Mouse (Mus musculus) cerebellum, postnatal 10 days (tissue): ENCODE results near the gene Mdh1b.

Experiments
- DNase-seq, 2 experiments: peaks; one replicate each; pipeline ENCODE4 v3.0.0; 2021; ENCODE audit warnings: mixed read lengths in 2 of 2

The Mdh1b gene

GRCm38 (mm10) chr1:63730240-63730771, at the start of gene Mdh1b, which contains the start of gene Fastkd2:
Mdh1b (minus strand) TSS chr1:63730318.
Fastkd2 (plus strand) TSS chr1:63730614.
- peak; percentile 94 to 95 for DNase-seq

- DNase-seq = no peak
These were observed 46.9 kb upstream of the Mdh1b start for GRCm38 (mm10) chr1:63776902-63777630.

DNA sequence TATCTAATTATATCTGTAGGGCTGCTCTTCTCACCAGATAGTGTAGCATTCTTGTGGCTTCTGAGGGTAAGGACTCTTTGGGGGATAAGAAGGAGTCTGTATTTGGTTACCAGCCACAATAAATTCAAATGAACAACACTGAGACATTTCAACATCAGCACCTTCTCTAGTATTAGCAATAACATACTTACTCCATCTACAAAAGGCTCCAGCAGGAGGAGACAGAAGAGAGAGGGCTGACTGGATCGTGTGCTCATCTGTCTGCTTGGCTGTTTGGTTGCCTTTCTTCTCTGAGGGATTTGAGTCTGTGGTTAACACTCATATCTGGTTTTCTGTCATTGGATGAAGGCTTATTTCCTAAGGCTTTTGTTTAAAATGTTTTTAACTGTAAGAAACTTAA, 46.3 kb upstream of the Mdh1b start:
- no peak for DNase-seq

GRCm38 (mm10) chr1:63770309-63770708, 40.2 kb upstream of the Mdh1b start:
- DNase-seq = no peak

- no peak for DNase-seq
These were observed 39.0 kb upstream of the Mdh1b start, which contains the start of gene 4933402D24Rik for GRCm38 (mm10) chr1:63769167-63769566. 4933402D24Rik (minus strand) TSS chr1:63769267.

DNA sequence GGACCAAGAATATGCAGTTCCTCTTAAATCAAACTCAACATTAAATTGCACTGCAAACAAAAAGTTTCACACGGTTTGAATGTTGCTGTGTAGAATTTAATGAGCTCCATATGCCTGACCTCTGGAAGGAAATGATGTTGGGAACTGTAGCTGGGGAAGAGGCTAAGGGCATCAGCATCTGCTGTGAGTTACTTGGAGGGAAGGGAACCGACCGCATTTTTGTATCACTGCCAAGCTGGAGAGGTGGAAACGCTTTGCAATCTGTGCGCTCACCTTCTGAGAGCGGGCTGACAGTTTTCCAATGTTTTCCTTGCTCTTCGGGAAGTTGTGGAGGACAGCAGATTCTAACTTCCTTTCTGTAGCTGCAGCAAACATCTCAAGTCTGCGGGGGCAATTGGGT, 38.0 kb upstream of the Mdh1b start:
- peak; percentile 55 to 59 for DNase-seq

- DNase-seq = peak in 1 of 2 experiments; percentile 30
These were observed 34.3 kb upstream of the Mdh1b start for GRCm38 (mm10) chr1:63764395-63764794.

GRCm38 (mm10) chr1:63763881-63764386, 33.8 kb upstream of the Mdh1b start:
- peak; percentile 9 to 11 for DNase-seq

- DNase-seq = peak; percentile 66 to 72
These were observed 33.1 kb upstream of the Mdh1b start for GRCm38 (mm10) chr1:63763212-63763694.

- peak in 1 of 2 experiments; percentile 4 for DNase-seq
These were observed 25.9 kb upstream of the Mdh1b start for GRCm38 (mm10) chr1:63756005-63756404.

- peak in 1 of 2 experiments; percentile 14 for DNase-seq
These were observed 322 bp downstream of the Mdh1b start for GRCm38 (mm10) chr1:63729796-63730195.

GRCm38 (mm10) chr1:63720161-63720560, 10.0 kb downstream of the Mdh1b start:
- no peak for DNase-seq

- DNase-seq = no peak
These were observed 21.2 kb downstream of the Mdh1b start for GRCm38 (mm10) chr1:63708876-63709275.

DNA sequence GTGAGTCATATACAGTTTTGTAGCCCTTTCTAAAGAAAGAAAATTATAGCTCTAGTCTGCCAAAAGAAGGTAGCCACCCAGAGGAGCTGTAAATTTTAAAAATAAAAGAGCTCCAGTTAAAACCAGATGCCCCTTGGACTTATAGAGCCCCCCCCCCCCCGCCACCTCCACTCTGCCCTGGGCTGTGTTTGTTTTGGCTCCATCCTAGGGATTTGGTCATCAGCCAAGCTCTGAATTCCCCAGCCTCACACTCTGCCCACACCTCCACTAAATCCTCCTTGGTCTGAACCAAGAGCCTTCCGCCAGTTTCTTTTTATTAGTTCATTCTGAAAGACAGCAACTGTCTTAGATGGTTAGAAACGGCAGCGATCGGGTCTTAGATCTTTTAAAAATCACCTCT, 24.4 kb downstream of the Mdh1b start:
- peak; percentile 17 to 34 for DNase-seq

- DNase-seq = peak; percentile 62 to 84
These were observed 33.3 kb downstream of the Mdh1b start for GRCm38 (mm10) chr1:63696861-63697260.

GRCm38 (mm10) chr1:63686827-63687226, 43.3 kb downstream of the Mdh1b start, which contains the start of gene Dytn:
Dytn (minus strand) TSS chr1:63686927.
- no peak for DNase-seq

DNA sequence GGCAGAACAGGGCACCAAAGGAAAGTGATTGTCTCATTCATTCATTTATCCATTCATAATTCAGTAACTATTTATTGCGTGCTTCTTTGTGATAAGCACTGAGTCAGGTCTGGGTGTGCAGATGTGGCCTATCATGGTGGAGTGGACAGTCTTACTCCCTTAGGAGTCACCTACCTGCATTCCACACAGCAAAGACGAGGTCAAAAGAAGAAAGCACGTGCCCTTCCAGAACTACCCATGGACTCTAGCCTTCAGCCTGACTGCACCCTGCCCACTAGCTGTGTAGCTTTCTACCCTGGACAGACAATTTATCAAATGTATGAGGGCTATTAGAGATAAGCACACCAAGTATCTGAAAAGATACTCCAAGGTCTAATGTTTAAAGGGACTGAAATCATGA, 54.1 kb downstream of the Mdh1b start:
- DNase-seq = no peak

DNA sequence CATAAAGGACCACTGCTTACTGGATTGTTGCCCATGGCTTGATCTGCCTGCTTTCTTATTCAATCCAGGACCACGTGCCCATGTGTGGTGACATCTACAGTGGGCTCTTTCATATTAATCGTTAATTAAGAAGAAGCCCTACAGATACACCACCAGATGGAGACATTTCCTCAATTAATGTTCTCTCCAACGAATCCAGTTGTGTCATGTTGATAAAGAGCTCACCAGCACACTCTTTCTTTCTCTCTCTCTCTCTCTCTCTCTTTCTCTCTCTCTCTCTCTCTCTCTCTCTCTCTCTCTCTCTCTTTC, 61.3 kb downstream of the Mdh1b start:
- peak; percentile 47 to 75 for DNase-seq

- peak; percentile 32 to 45 for DNase-seq
These were observed 61.9 kb downstream of the Mdh1b start for GRCm38 (mm10) chr1:63667949-63668851.

DNA sequence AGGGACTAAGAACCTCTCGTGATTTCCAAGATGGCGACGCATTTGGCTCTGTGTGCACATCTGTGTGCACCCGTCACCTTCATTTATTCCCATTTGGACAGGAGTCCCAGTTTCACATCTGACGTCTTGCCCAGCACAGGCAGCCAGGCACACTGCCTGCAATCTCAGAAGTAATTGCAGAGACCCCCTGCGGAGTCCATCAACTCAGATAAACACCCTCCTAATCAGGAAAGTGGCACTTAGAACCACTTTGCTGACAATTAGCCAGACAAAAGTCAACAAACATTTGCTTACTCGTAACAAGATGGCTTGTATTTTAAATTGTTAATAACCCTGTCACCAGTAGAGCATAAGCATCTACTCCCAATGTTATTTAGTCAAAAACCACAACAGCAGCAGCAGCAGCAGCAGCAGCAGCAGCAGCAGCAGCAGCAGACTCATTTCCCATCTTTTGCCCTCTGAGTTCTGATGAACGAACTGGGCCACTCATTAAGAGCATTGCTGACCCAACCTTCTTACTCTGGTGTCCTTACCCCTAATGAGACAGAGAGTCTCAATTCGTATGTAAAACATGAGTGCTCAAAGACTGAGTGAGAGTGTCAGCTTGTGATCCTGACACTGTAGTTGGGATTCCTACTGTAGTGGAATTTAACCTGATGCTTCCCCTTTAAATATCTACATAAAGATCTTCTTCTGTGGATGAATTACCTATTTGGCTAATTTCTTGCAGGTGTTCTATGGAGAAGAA, 62.7 kb downstream of the Mdh1b start:
- DNase-seq = peak; percentile 45 to 47

DNA sequence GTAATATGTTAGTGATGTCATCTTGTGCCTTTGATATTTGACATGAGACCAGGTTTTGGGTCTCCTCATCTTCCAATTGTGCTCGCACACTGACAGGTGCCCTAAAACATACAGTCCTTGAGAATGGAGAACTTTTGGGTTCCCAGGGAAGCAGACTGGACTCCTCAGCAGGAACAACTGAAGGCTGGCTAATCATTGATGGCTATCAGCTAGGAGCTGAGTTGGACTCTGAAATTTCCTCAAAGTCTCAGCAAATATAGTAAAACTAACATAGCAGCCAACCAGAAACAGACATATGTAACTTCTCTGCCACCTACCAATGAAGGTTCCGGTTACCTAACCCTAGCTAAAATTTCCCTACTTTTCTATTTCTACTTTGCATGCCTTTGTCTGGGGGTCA, 64.0 kb downstream of the Mdh1b start:
- DNase-seq = no peak

- peak; percentile 61 to 78 for DNase-seq
These were observed 70.5 kb downstream of the Mdh1b start for GRCm38 (mm10) chr1:63659591-63659990.
